Mouse (Mus musculus): ENCODE measurements around the gene Armc9. TPM values are rescaled to one million over a fixed set of nuclear protein-coding genes. Genes with fewer than 3 reads are reported as not detected.

The Armc9 gene
- total RNA-seq, 2 experiments from 2014 or later = 3.5 to 3.7 TPM

GRCm38 (mm10) chr1:86307871-86308641 lies 153.5 kb downstream of the Armc9 start:
- intact Hi-C loops (cut with DNase I) = no loop called here
- DNase-seq = no peak

DNA sequence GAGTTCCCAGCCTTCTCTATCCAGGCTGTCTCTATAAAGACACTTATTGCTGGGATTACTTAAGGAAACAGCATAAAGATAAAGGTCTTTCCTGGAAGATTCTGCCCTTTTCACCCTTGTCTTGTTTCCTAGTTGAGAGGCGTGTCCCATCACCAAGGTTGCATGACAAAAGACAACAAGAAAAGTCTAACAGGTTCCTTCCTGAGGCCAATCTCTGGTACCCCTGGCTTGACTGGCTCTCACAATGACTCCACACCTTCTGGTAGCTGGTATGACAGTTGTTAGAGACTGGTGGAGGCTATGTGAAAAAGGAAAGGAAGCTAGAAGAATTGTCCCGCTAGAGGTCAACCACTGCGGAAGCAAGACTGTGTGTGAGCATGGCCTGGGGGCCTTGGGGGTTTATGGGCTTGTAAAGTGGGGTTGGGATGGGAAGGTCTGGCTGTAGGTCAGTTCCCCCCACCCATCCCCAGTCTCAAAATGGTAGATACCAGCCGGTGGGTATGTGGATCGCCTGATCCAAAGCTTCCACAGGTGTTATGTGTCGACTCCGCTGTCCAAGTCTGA lies 154.8 kb downstream of the Armc9 start:
- DNase-seq = no peak
- intact Hi-C loops (cut with DNase I) = no loop called here

DNA sequence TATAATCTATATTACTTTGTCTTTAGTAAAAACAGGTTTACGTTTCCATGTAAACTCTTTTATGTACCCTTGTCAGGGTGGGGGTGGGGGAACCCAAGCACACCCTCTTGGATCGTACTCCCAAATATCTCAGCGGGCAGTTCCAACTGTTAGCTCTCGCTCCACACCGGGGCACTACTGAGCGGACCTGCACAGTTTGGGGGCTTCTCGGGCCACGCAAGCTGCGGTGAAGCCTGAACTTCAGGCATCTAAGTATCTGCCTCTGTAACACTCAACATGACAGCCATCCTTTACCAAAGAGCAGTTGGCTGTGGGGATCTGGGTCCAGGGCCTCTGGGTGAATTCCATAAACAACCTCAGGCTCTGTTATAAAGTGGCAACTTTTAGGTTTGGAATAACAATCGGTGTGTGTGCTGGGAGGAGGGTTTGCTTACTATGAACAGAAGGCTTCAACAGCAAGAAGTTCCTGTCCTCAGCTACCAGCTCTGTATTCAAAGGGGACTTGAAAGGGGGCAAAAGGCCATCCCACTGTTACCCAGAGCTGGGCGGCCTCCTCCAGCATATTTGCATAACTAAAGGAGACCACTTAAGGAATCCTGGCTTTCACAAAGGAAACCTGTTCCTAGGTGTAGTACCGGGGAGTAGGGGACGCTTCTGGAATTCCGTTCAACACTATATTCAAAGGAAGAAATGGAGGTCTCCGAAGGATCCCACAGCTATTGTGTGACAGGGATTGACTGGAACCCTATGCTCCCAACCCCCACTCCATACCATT lies 156.1 kb downstream of the Armc9 start:
- no peak for DNase-seq
- intact Hi-C loops (cut with DNase I) = no loop called here

DNA sequence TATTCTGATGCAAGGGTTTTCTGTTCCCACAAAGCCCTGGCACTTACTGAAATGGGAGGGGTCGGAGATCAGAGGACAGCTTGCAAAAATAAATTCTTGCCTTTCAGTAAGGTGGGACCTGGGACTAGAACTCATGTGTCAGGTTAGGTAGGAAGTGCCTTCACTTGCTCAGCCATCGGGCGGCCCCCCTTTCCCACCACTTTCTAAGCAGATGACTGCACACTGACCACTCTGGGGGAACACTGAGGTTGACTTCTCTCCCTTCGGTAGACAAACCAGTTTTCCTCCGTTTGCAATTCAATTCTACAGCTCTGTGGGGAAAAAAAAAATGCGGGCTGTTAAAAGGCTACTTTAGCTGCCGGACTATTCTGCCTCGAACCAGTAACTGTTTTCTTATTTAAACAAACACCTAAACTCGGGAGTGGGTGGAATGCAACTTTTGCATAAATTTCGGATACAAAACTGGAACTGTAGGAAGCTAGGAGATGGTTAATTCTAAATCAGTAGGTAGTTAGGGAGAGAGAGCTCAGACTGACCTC lies 157.0 kb downstream of the Armc9 start:
- no peak for DNase-seq
- intact Hi-C loops (cut with DNase I) = no loop called here

DNA sequence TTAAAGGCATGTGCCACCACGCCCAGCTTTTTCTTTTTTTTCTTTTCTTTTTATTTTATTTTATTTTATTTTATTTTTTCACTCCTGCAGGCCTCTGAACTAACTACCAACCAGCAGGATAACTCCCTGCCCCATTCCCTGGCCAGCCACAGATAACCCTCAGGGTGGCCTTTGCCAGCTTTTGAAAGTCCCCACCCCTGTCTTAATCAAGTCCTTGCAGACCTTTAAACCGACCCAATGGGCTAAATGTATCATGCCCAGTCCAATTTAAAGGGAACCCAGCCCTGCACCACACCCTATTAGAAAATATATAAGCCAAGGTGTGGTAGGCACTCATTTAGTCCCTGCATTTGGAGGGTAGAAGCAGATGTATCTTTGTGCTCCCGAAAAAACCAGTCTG lies 157.7 kb downstream of the Armc9 start:
- DNase-seq = no peak
- intact Hi-C loops (cut with DNase I) = no loop called here

DNA sequence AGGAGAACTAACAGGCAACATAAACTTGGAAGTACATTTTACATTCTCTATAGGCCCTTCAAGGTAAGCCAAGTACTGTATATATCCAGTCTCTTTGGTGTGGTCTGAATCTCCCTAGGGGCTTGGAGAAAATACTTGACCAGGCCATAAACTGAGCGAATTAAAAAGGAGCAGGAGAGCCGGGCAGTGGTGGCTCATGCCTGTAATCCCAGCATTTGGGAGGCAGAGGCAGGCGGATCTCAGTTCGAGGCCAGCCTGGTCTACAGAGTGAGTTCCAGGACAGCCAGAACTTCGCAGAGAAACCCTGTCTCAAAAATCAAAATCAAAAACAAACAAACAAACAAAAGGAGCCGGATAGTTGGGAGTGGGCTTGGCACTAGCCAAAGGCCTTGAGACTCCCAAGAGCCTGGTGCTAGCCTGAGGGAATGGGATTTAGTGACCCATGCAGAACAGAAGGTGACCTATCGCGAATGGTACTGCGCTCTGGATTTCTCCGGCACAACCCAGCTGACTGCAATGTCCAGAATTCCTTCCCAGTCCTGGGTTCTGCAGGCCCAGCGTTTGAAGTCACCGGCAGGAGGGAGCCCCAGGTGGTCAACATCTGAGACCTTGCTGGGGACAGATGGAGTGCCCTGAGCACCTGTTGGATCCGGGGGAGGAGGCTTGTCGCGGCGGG lies 158.7 kb downstream of the Armc9 start:
- DNase-seq = no peak
- intact Hi-C loops (cut with DNase I) = no loop called here

DNA sequence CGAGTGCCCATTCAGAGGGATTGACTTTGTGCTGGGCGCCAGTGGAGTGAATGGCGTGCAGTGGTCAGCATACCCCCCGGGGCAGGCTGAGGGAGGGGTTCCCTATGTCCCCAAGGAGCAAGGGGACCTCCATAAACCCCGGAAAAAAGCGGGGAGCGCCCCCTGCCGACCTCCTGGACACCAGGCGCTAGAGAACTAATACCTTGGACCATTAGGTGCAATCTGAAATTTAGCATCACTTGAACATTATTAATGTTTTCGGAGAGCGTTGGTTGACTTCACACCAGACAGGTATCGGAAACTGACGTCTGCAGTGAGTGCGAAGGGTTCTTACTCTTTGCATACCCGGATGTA lies 159.2 kb downstream of the Armc9 start:
- DNase-seq = peak in 1 of 2 experiments; percentile 44
- intact Hi-C loops (cut with DNase I) = no loop called here

- no peak for DNase-seq
- intact Hi-C loops (cut with DNase I) = no loop called here
These were observed 166.3 kb downstream of the Armc9 start for GRCm38 (mm10) chr1:86320822-86321413.

Other genes with a start within 250 kb of the Armc9 start
- gene 4933407L21Rik, start 226.3 kb upstream of the Armc9 start, total RNA-seq (2021) = not detected
- gene Gpr55, start 193.8 kb upstream of the Armc9 start, total RNA-seq (2021) = not detected
- not detected for gene Spata3, start 138.0 kb upstream of the Armc9 start, total RNA-seq (2021)
- gene 2810459M11Rik, start 108.9 kb upstream of the Armc9 start, total RNA-seq (2021) = not detected
- 100 to 1,000 TPM; 104 to 110 TPM for gene Psmd1, start 90.4 kb upstream of the Armc9 start, total RNA-seq (2021)
- under 1 TPM; 0.19 TPM for gene Htr2b, start 42.8 kb upstream of the Armc9 start, total RNA-seq (2021)
- gene Gm21972, start 21.1 kb upstream of the Armc9 start, total RNA-seq (2021) = 1 to 10 TPM; 1.0 to 2.2 TPM
- under 1 TPM; 0.30 to 0.42 TPM for gene B3gnt7, start 148.1 kb downstream of the Armc9 start, total RNA-seq (2021)
- gene Ncl, start 204.6 kb downstream of the Armc9 start, total RNA-seq (2021) = 100 to 1,000 TPM; 109 to 127 TPM

All from heart, postnatal 36 days (tissue).